Comparison of ENCODE assay signal across 8 mouse cellular contexts in the genomic region with DNA sequence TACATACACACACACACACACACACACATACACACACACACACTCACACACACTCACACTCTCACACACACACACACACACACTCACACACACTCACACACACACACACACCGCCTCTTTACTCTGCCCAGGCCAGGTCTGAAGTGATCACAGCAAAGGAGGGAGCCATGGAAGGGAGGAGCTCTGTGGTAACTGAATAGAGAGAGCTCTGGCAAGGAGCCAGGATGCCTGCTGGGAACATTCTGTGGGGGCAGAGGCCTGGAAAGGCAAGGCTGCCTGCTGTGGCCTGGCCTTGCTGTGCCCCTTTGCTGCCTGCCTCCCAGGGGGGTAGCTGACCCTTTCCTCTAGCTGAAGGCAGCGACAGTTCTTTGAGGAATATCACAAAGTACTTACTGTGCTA. TPM values are rescaled to one million over a fixed set of nuclear protein-coding genes. Genes with fewer than 3 reads are reported as not detected.
A peak's percentile ranks its signal among the peaks of the same experiment; 100 is the strongest.
DNase-seq lines count a peak whose midpoint lies in the region; ATAC-seq and TF ChIP-seq lines count a peak whose summit lies in the region.

No protein-coding gene starts in this region.

- no peak for TF ChIP-seq EP300 in heart, postnatal 0 days (IDR thresholded peaks at IDR 0.05; ENCODE audit: low read depth)

- H3K9ac ChIP-seq in embryonic facial prominence, embryonic 12.5 days, result no peak overlapping the region
- peak overlapping the region; percentile 41; the same call in 1 of the 2 replicates for H3K9ac ChIP-seq in heart, postnatal 0 days (replicated peaks; ENCODE audit: low read depth, low read length)
- no peak overlapping the region for H3K9ac ChIP-seq in liver, embryonic 16.5 days (ENCODE audit: low read depth, low read length)
- no peak overlapping the region for H3K9ac ChIP-seq in neural tube, embryonic 15.5 days (replicated peaks)

- WGBS in embryonic facial prominence, embryonic 12.5 days, result 17% methylated on average over 2 of the region's 2 CpGs
- 4% methylated on average over 2 of the region's 2 CpGs for WGBS in heart, postnatal 0 days
- WGBS in liver, embryonic 16.5 days (ENCODE audit: insufficient replicate concordance), result 24% methylated on average over 2 of the region's 2 CpGs
- 10% methylated on average over 2 of the region's 2 CpGs for WGBS in neural tube, embryonic 15.5 days

- H3K36me3 ChIP-seq in embryonic facial prominence, embryonic 12.5 days, result no peaks in the 10 kb centered on the region
- H3K36me3 ChIP-seq in heart, postnatal 0 days (replicated peaks; ENCODE audit: control insufficient read depth, insufficient read depth, low read length), result no peaks in the 10 kb centered on the region
- no peaks in the 10 kb centered on the region for H3K36me3 ChIP-seq in liver, embryonic 16.5 days (ENCODE audit: control insufficient read depth, insufficient read depth)
- no peaks in the 10 kb centered on the region for H3K36me3 ChIP-seq in neural tube, embryonic 15.5 days

- H3K4me3 ChIP-seq in embryonic facial prominence, embryonic 12.5 days, result no peak overlapping the region
- no peak overlapping the region for H3K4me3 ChIP-seq in heart, postnatal 0 days (ENCODE audit: low read depth, low read length)
- no peak overlapping the region for H3K4me3 ChIP-seq in liver, embryonic 16.5 days (ENCODE audit: low read depth, low read length)
- H3K4me3 ChIP-seq in neural tube, embryonic 15.5 days (replicated peaks), result no peak overlapping the region

- peaks cover 3% of the 10 kb centered on the region; the same call in 1 of the 2 replicates for H3K27me3 ChIP-seq in embryonic facial prominence, embryonic 12.5 days
- no peaks in the 10 kb centered on the region for H3K27me3 ChIP-seq in heart, postnatal 0 days (ENCODE audit: control insufficient read depth, insufficient read depth, low read length)
- H3K27me3 ChIP-seq in liver, embryonic 16.5 days (ENCODE audit: control insufficient read depth, insufficient read depth, low read depth, low read length), result no peaks in the 10 kb centered on the region
- no peaks in the 10 kb centered on the region for H3K27me3 ChIP-seq in neural tube, embryonic 15.5 days (replicated peaks)

- no peak for TF ChIP-seq CTCF in heart, postnatal 0 days (IDR thresholded peaks at IDR 0.05; ENCODE audit: low read depth)

- peak; percentile 48 for DNase-seq in gastrocnemius, adult 18-20 months (ENCODE audit: low spot score)
- DNase-seq in gastrocnemius, postnatal 25 days, result no peak
- peak; percentile 93 for DNase-seq in heart, postnatal 0 days (ENCODE audit: low spot score)
- DNase-seq in kidney, postnatal 36 days, result peak; percentile 90 to 93

- H3K4me2 ChIP-seq in embryonic facial prominence, embryonic 12.5 days (replicated peaks), result 0 out of 2 replicates have a peak overlapping the region, but pooled peaks have one; percentile 4
- no peak overlapping the region for H3K4me2 ChIP-seq in heart, postnatal 0 days (ENCODE audit: low read depth, low read length)
- no peak overlapping the region for H3K4me2 ChIP-seq in liver, embryonic 16.5 days (ENCODE audit: low read depth, low read length)
- H3K4me2 ChIP-seq in neural tube, embryonic 15.5 days, result no peak overlapping the region

- 0 out of 2 replicates have a peak overlapping the region, but pooled peaks have one; percentile 0 for H3K27ac ChIP-seq in embryonic facial prominence, embryonic 12.5 days
- H3K27ac ChIP-seq in heart, postnatal 0 days (ENCODE audit: low read depth), result peak overlapping the region; percentile 82
- H3K27ac ChIP-seq in liver, embryonic 16.5 days (ENCODE audit: low read length), result no peak overlapping the region
- peak overlapping the region; percentile 30 for H3K27ac ChIP-seq in neural tube, embryonic 15.5 days (replicated peaks)

- ATAC-seq in embryonic facial prominence, embryonic 12.5 days (ENCODE audit: insufficient number of reproducible peaks, insufficient read depth, low FRiP score, low TSS enrichment), result peak; percentile 67; the same call in 1 of the 2 replicates
- ATAC-seq in heart, postnatal 0 days (ENCODE audit: insufficient read depth, low read depth), result peak; percentile 88
- ATAC-seq in liver, embryonic 16.5 days (ENCODE audit: low read depth), result peak; percentile 68
- peak; percentile 70 for ATAC-seq in neural tube, embryonic 15.5 days (ENCODE audit: low FRiP score)
- no peak for ATAC-seq in erythroblast, adult 5-6 weeks (replicated peaks; ENCODE audit: low FRiP score, poor library complexity, severe bottlenecking)

- no peaks in the 10 kb centered on the region for H3K9me3 ChIP-seq in embryonic facial prominence, embryonic 12.5 days
- H3K9me3 ChIP-seq in heart, postnatal 0 days (replicated peaks; ENCODE audit: control insufficient read depth, low read length), result no peaks in the 10 kb centered on the region
- no peaks in the 10 kb centered on the region for H3K9me3 ChIP-seq in liver, embryonic 16.5 days (replicated peaks; ENCODE audit: control insufficient read depth, low read length)
- no peaks in the 10 kb centered on the region for H3K9me3 ChIP-seq in neural tube, embryonic 15.5 days (replicated peaks)

- peaks cover 7% of the 10 kb centered on the region for H3K4me1 ChIP-seq in embryonic facial prominence, embryonic 12.5 days
- peaks cover 3% of the 10 kb centered on the region for H3K4me1 ChIP-seq in heart, postnatal 0 days (ENCODE audit: control insufficient read depth, insufficient read depth)
- peaks cover 2% of the 10 kb centered on the region for H3K4me1 ChIP-seq in liver, embryonic 16.5 days (ENCODE audit: control insufficient read depth, low read depth, low read length)
- H3K4me1 ChIP-seq in neural tube, embryonic 15.5 days, result peaks cover 31% of the 10 kb centered on the region

RNA-seq across cellular contexts. Expression of gene Gpr179, which starts 1.8 kb away (rescaled TPM):
- total RNA-seq in gastrocnemius, adult 18-20 months (2021), result under 1 TPM in 1 of 2 experiments, not detected in 1; 0.02 TPM
- under 1 TPM in 1 of 2 experiments, not detected in 1; 0.03 TPM for total RNA-seq in gastrocnemius, postnatal 25 days (2021)
- 0.15 TPM in 2 replicates for polyA plus RNA-seq in embryonic facial prominence, embryonic 12.5 days (2016; fragmentation: Nextera tagmentation; extraction: Ambion mirVana)
- total RNA-seq in heart, postnatal 0 days (2014; rRNA removed; ENCODE audit: low replicate concordance), result 0.12 TPM in 1 of 2 replicates, not detected in the other
- not detected in 2 replicates for polyA plus RNA-seq in heart, postnatal 0 days (2015; fragmentation: Nextera tagmentation; extraction: Ambion mirVana)
- polyA plus RNA-seq in liver, embryonic 16.5 days (2015; fragmentation: Nextera tagmentation; extraction: Ambion mirVana), result not detected in 2 replicates
- polyA plus RNA-seq in neural tube, embryonic 15.5 days (2015; fragmentation: Nextera tagmentation; extraction: Ambion mirVana), result 0.33 and 0.46 TPM in 2 replicates
- not detected in 2 replicates for total RNA-seq in erythroblast, adult 5-6 weeks (2015; ENCODE audit: low replicate concordance)
- not detected in 2 replicates for total RNA-seq in erythroblast, adult 5-6 weeks (2017; ENCODE audit: low replicate concordance)

RNA-seq across cellular contexts. Expression of gene Socs7, which starts 12.3 kb away (rescaled TPM):
- total RNA-seq in gastrocnemius, adult 18-20 months (2021), result 10 to 100 TPM; 43.0 to 43.5 TPM
- 10 to 100 TPM; 38.9 to 39.2 TPM for total RNA-seq in gastrocnemius, postnatal 25 days (2021)
- polyA plus RNA-seq in embryonic facial prominence, embryonic 12.5 days (2016; fragmentation: Nextera tagmentation; extraction: Ambion mirVana), result 5.5 and 6.1 TPM in 2 replicates
- 15.4 and 20.7 TPM in 2 replicates for total RNA-seq in heart, postnatal 0 days (2014; rRNA removed; ENCODE audit: low replicate concordance)
- polyA plus RNA-seq in heart, postnatal 0 days (2015; fragmentation: Nextera tagmentation; extraction: Ambion mirVana), result 1.6 and 2.1 TPM in 2 replicates
- polyA plus RNA-seq in liver, embryonic 16.5 days (2015; fragmentation: Nextera tagmentation; extraction: Ambion mirVana), result 1.0 and 1.1 TPM in 2 replicates
- polyA plus RNA-seq in neural tube, embryonic 15.5 days (2015; fragmentation: Nextera tagmentation; extraction: Ambion mirVana), result 7.7 and 8.4 TPM in 2 replicates
- 1.0 and 3.1 TPM in 2 replicates for total RNA-seq in erythroblast, adult 5-6 weeks (2015; ENCODE audit: low replicate concordance)
- total RNA-seq in erythroblast, adult 5-6 weeks (2017; ENCODE audit: low replicate concordance), result 2.0 and 3.1 TPM in 2 replicates

RNA-seq across cellular contexts. Expression of gene Mrpl45, which starts 34.5 kb away (rescaled TPM):
- total RNA-seq in gastrocnemius, adult 18-20 months (2021), result 10 to 100 TPM; 33.6 to 39.0 TPM
- total RNA-seq in gastrocnemius, postnatal 25 days (2021), result 10 to 100 TPM; 34.3 to 41.6 TPM
- 45.0 and 51.4 TPM in 2 replicates for polyA plus RNA-seq in embryonic facial prominence, embryonic 12.5 days (2016; fragmentation: Nextera tagmentation; extraction: Ambion mirVana)
- 41.8 and 48.8 TPM in 2 replicates for total RNA-seq in heart, postnatal 0 days (2014; rRNA removed; ENCODE audit: low replicate concordance)
- polyA plus RNA-seq in heart, postnatal 0 days (2015; fragmentation: Nextera tagmentation; extraction: Ambion mirVana), result 60.3 and 64.6 TPM in 2 replicates
- polyA plus RNA-seq in liver, embryonic 16.5 days (2015; fragmentation: Nextera tagmentation; extraction: Ambion mirVana), result 21.2 and 25.6 TPM in 2 replicates
- 38.6 and 43.3 TPM in 2 replicates for polyA plus RNA-seq in neural tube, embryonic 15.5 days (2015; fragmentation: Nextera tagmentation; extraction: Ambion mirVana)
- 3.6 and 7.3 TPM in 2 replicates for total RNA-seq in erythroblast, adult 5-6 weeks (2015; ENCODE audit: low replicate concordance)
- total RNA-seq in erythroblast, adult 5-6 weeks (2017; ENCODE audit: low replicate concordance), result 3.7 and 9.2 TPM in 2 replicates
